ENCODE assay signal across 14 mouse cellular contexts in genomic region chr15:10688686-10689085, GRCm38 (mm10).
"Had no signal": no experiment of that assay in that cellular context is flagged by ENCODE, and none has a peak within 500 bp of the region (broad histone marks: within the 10 kb centered on the region; RNA-seq: fewer than 3 reads in every experiment).

No protein-coding gene starts in this region.

- H3K4me2 ChIP-seq: limb, embryonic 13.5 days; liver, embryonic 13.5 days; midbrain, embryonic 12.5 days; neural tube, embryonic 13.5 days had no signal

- H3K27ac ChIP-seq: kidney, postnatal 0 days; layer of hippocampus, adult 2 months; limb, embryonic 13.5 days; liver, embryonic 13.5 days; midbrain, embryonic 12.5 days; neural tube, embryonic 13.5 days had no signal

- H3K9ac ChIP-seq: limb, embryonic 13.5 days; liver, embryonic 13.5 days; midbrain, embryonic 12.5 days; neural tube, embryonic 13.5 days had no signal

- H3K27me3 ChIP-seq: limb, embryonic 13.5 days; liver, embryonic 13.5 days; midbrain, embryonic 12.5 days; neural tube, embryonic 13.5 days had no signal

- H3K9me3 ChIP-seq: limb, embryonic 13.5 days; liver, embryonic 13.5 days; midbrain, embryonic 12.5 days; neural tube, embryonic 13.5 days had no signal

- H3K4me3 ChIP-seq: layer of hippocampus, adult 2 months; limb, embryonic 13.5 days; liver, embryonic 13.5 days; midbrain, embryonic 12.5 days; neural tube, embryonic 13.5 days had no signal

- H3K36me3 ChIP-seq: liver, embryonic 13.5 days had no signal

- ATAC-seq: midbrain, embryonic 16.5 days had no signal

- DNase-seq: kidney, adult 8-10 months; kidney, postnatal 36 days; liver, embryonic 13.5 days; lung, adult 18-20 months; retina, postnatal 1 day; right cerebral cortex, postnatal 4 days; thymus, adult 18-20 months; thymus, postnatal 25 days had no signal
